Mouse (Mus musculus) liver, embryonic 14.5 days (tissue): ENCODE data around the gene Adcyap1r1.

Experiments used
- CTCF ChIP-seq: IDR thresholded peaks from 2 replicates; pipeline ENCODE4 v1.5.1; 2016; ENCODE audit warnings: antibody characterized with exemption, low read depth, control low read depth
- EP300 ChIP-seq: IDR thresholded peaks from 2 replicates; pipeline ENCODE4 v1.6.1; 2016; ENCODE audit warnings: antibody characterized with exemption, low read depth

DNA sequence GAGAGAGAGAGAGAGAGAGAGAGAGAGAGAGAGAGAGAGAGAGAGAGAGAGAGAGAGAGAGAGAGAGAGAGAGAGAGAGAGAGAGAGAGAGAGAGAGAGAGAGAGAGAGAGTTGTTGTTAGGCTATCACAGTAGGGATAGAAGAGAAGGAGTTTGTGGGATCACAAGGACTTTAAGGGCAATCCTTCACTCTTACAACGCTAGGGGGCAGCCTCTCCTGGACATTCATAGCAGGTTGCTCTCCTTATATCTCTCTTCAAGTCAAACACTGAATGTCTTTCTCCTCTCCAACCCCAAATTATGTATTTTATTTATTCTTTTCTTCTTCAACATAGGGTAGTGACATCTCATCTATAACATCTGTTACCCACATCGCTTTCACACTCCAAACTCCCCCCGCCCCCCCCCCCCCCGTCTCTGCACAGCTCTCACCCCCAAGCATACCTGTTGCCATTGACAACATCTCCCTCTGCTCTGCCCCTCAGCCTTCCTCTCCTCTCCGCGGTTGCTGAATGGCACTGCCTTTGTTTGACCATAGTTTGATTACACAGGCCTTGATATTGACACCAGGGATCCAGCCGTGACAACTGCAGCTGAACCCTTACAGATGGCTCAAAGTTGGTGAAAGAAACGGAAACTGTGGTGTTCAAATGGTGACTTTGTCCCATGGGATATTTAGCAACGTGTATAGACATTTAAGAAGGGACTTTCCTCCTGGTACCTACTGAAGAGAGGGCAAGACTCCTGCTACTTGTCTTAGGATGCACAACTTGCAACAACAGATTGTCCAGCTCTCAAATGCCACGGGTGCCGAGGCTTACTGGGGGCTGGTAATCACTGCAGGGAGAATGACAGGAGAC, 68.7 kb downstream of the Adcyap1r1 start:
- TF ChIP-seq CTCF (peak; percentile 44), EP300 (no peak)
